In genomic region chrX:150817278-150817677, GRCm38 (mm10) we compare ENCODE assay signal across 25 mouse cellular contexts. TPM values are rescaled to one million over a fixed set of nuclear protein-coding genes. Genes with fewer than 3 reads are reported as not detected.
DNase-seq lines count a peak whose midpoint lies in the region; ATAC-seq and TF ChIP-seq lines count a peak whose summit lies in the region.
"Had no signal": no experiment of that assay in that cellular context is flagged by ENCODE, and none has a peak within 500 bp of the region (broad histone marks: within the 10 kb centered on the region; RNA-seq: fewer than 3 reads in every experiment).

No protein-coding gene starts in this region.

- no peaks in the 10 kb centered on the region for H3K36me3 ChIP-seq in CH12.LX (replicated peaks in 1 of 2; ENCODE audit: control insufficient read depth in 1 of 2, insufficient read depth in 1 of 2, low read length in 1 of 2)
- H3K36me3 ChIP-seq in liver, embryonic 12.5 days = no peaks in the 10 kb centered on the region
- H3K36me3 ChIP-seq: embryonic facial prominence, embryonic 13.5 days; embryonic facial prominence, embryonic 15.5 days; forebrain, embryonic 10.5 days; forebrain, embryonic 12.5 days had no signal

- intact Hi-C loops in left cerebral cortex, postnatal 4 days (cut with DNase I) = no loop called here

- H3K79me2 ChIP-seq in CH12.LX (replicated peaks; ENCODE audit: control insufficient read depth, extremely low read depth, insufficient read depth, poor library complexity, severe bottlenecking) = no peaks in the 10 kb centered on the region

- no peaks in the 10 kb centered on the region for H3K9me3 ChIP-seq in CH12.LX (replicated peaks; ENCODE audit: low read length)
- H3K9me3 ChIP-seq in liver, embryonic 12.5 days (replicated peaks) = no peaks in the 10 kb centered on the region
- H3K9me3 ChIP-seq: embryonic facial prominence, embryonic 13.5 days; embryonic facial prominence, embryonic 15.5 days; forebrain, embryonic 10.5 days; forebrain, embryonic 12.5 days had no signal

- no peak overlapping the region for H3K4me2 ChIP-seq in CH12.LX (ENCODE audit: insufficient read depth, low read depth, poor library complexity, severe bottlenecking)
- no peak overlapping the region for H3K4me2 ChIP-seq in liver, embryonic 12.5 days
- H3K4me2 ChIP-seq: embryonic facial prominence, embryonic 13.5 days; embryonic facial prominence, embryonic 15.5 days; forebrain, embryonic 12.5 days had no signal

- no peak overlapping the region for H3K9ac ChIP-seq in CH12.LX (ENCODE audit: insufficient read depth, low read depth)
- H3K9ac ChIP-seq in liver, embryonic 12.5 days = no peak overlapping the region
- H3K9ac ChIP-seq: embryonic facial prominence, embryonic 13.5 days; embryonic facial prominence, embryonic 15.5 days; forebrain, embryonic 12.5 days had no signal

- peak; percentile 57 for TF ChIP-seq EP300 in CH12.LX (IDR thresholded peaks at IDR 0.05; ENCODE audit: low read length)

- TF ChIP-seq CTCF in CH12.LX (conservative IDR thresholded peaks at IDR 0.05 in 1 of 2, IDR thresholded peaks at IDR 0.05 in 1 of 2; ENCODE audit: low read depth in 2 of 2, low read length in 2 of 2) = no peak

- H3K27ac ChIP-seq in CH12.LX (ENCODE audit: insufficient read depth, low read depth) = no peak overlapping the region
- no peak overlapping the region for H3K27ac ChIP-seq in liver, embryonic 12.5 days
- H3K27ac ChIP-seq: embryonic facial prominence, embryonic 13.5 days; embryonic facial prominence, embryonic 15.5 days; forebrain, embryonic 10.5 days; forebrain, embryonic 12.5 days had no signal

- peaks cover 0 to 11% of the 10 kb centered on the region in 2 experiments; a peak in 2 of 4 replicates for H3K4me1 ChIP-seq in CH12.LX (ENCODE audit: control insufficient read depth in 1 of 2, insufficient read depth in 2 of 2)
- no peaks in the 10 kb centered on the region; the same call in 1 of the 2 replicates for H3K4me1 ChIP-seq in liver, embryonic 12.5 days
- H3K4me1 ChIP-seq: embryonic facial prominence, embryonic 15.5 days; forebrain, embryonic 12.5 days had no signal

- no peaks in the 10 kb centered on the region for H3K27me3 ChIP-seq in CH12.LX (replicated peaks)
- H3K27me3 ChIP-seq in liver, embryonic 12.5 days (replicated peaks) = no peaks in the 10 kb centered on the region
- H3K27me3 ChIP-seq: embryonic facial prominence, embryonic 13.5 days; forebrain, embryonic 12.5 days had no signal

- no peak for ATAC-seq in liver, embryonic 12.5 days
- ATAC-seq: forebrain, embryonic 14.5 days; forebrain, embryonic 16.5 days had no signal

- in situ Hi-C loops in CH12.LX (cut with MboI; ENCODE audit: low pct_ligation_motif_present, low pct_unique_long_range_greater_than_20kb, low sequenced_read_pairs) = no loop called here

- TF ChIP-seq RAD21 in CH12.LX (IDR thresholded peaks at IDR 0.05; ENCODE audit: low read depth, low read length) = no peak

- TF ChIP-seq POLR2A in CH12.LX (IDR thresholded peaks at IDR 0.05; ENCODE audit: low read depth, low read length) = no peak

- dilution Hi-C loops in CH12.LX (cut with MboI; ENCODE audit: extremely low pct_ligation_motif_present, extremely low pct_unique_long_range_greater_than_20kb, low sequenced_read_pairs) = no loop called here

- peak; percentile 55 for DNase-seq in CD4-positive, CD25-positive, alpha-beta regulatory T cell, adult 2 months (ENCODE audit: low read depth, low spot score)
- DNase-seq in CH12.LX (ENCODE audit: extremely low read depth) = peak; percentile 53
- peak; percentile 33 for DNase-seq in induced T-regulatory cell, adult 2 months (ENCODE audit: low read depth)
- DNase-seq in naive thymus-derived CD4-positive, alpha-beta T cell, adult 2 months (ENCODE audit: low read depth) = peak; percentile 3
- no peak for DNase-seq in cerebellum, adult 8-10 months
- DNase-seq in layer of hippocampus, postnatal 14 days (ENCODE audit: low spot score in 2 of 2) = no peak
- DNase-seq in left cerebral cortex, postnatal 4 days = no peak
- DNase-seq: adrenal gland, adult 8-10 months; adrenal gland, postnatal 14 days; adrenal gland, postnatal 36 days; cerebellum, adult 11-12 months; cerebellum, adult 2 months; cerebellum, adult 9-11 months; cerebellum, postnatal 14 days; cerebellum, postnatal 36 days; embryo, embryonic 11 days had no signal

- H3K4me3 ChIP-seq in CH12.LX (replicated peaks in 1 of 3; ENCODE audit: low read depth in 2 of 3, low read length in 2 of 3, poor library complexity in 1 of 3) = no peak overlapping the region
- H3K4me3 ChIP-seq in liver, embryonic 12.5 days = no peak overlapping the region
- H3K4me3 ChIP-seq: embryonic facial prominence, embryonic 13.5 days; embryonic facial prominence, embryonic 15.5 days; erythroblast, embryonic 14.5 days; forebrain, embryonic 10.5 days; forebrain, embryonic 12.5 days had no signal

TF ChIP-seq in CH12.LX, 34 proteins besides CTCF, POLR2A, EP300 and RAD21:
- peak; percentile 58; the same call in 1 of the 2 replicates for TF ChIP-seq MEF2A (IDR thresholded peaks at IDR 0.05; ENCODE audit: borderline replicate concordance, low read depth, low read length)
- peak; percentile 49; the same call in 1 of the 2 replicates for TF ChIP-seq MYC (IDR thresholded peaks at IDR 0.05; ENCODE audit: low read depth, low read length)
- no peak for TF ChIP-seq NELFE (IDR thresholded peaks at IDR 0.05; ENCODE audit: low read depth, low read length)
- peak; percentile 63 for TF ChIP-seq IRF4 (IDR thresholded peaks at IDR 0.05; ENCODE audit: low read depth, low read length)
- TF ChIP-seq TCF12 (IDR thresholded peaks at IDR 0.05; ENCODE audit: low read depth, low read length) = no peak
- no peak for TF ChIP-seq ZNF384 (IDR thresholded peaks at IDR 0.05; ENCODE audit: low read depth, low read length)
- peak; percentile 43; the same call in 1 of the 2 replicates for TF ChIP-seq BHLHE40 (IDR thresholded peaks at IDR 0.05; ENCODE audit: low read depth, low read length)
- peak; percentile 23; the same call in 1 of the 2 replicates for TF ChIP-seq ETS1 (conservative IDR thresholded peaks at IDR 0.05; ENCODE audit: low read depth, low read length)

RNA-seq across cellular contexts. Expression of gene Maged2, which starts 3.1 kb away (rescaled TPM):
- 13.5 and 15.4 TPM in 2 replicates for total RNA-seq in CH12.LX (2012; rRNA removed)
- 22.0 and 27.7 TPM in 2 replicates for total RNA-seq in CH12.LX (2014; rRNA removed)
- 13.3 and 14.7 TPM in 2 replicates for polyA plus RNA-seq in CH12.LX (2012; ENCODE audit: insufficient read length, low read depth)
- 103 and 106 TPM in 2 replicates for polyA plus RNA-seq in liver, embryonic 12.5 days (2016; fragmentation: Nextera tagmentation; extraction: Ambion mirVana)
- total RNA-seq in layer of hippocampus, postnatal 14 days (2021) = 10 to 100 TPM; 59.2 to 60.5 TPM
- 100 to 1,000 TPM; 166 to 172 TPM for total RNA-seq in left cerebral cortex, postnatal 4 days (2021)
- total RNA-seq: MEL had no signal

Comparison
In these comparisons a context has a peak if more than half of its experiments do, and no peak if none do; other contexts are left out.
1. DNase-seq: peak in CD4-positive, CD25-positive, alpha-beta regulatory T cell, adult 2 months (single experiment), CH12.LX (single experiment), induced T-regulatory cell, adult 2 months (single experiment) and naive thymus-derived CD4-positive, alpha-beta T cell, adult 2 months (single experiment); none in cerebellum, adult 8-10 months (single experiment), layer of hippocampus, postnatal 14 days (0 of 2) and left cerebral cortex, postnatal 4 days (single experiment).